ENCODE assay signal across 14 mouse cellular contexts in genomic region chr13:100524896-100525295, GRCm38 (mm10). TPM values are rescaled to one million over a fixed set of nuclear protein-coding genes. Genes with fewer than 3 reads are reported as not detected.
"Had no signal": no experiment of that assay in that cellular context is flagged by ENCODE, and none has a peak within 500 bp of the region (broad histone marks: within the 10 kb centered on the region; RNA-seq: fewer than 3 reads in every experiment).

No protein-coding gene starts in this region.

- DNase-seq: kidney, adult 2 months; kidney, postnatal 25 days; left cerebral cortex, postnatal 4 days; liver, embryonic 13.5 days; lung, adult 2 months; lung, postnatal 14 days; lung, postnatal 4 days; midbrain, embryonic 14.5 days; thymus, postnatal 25 days had no signal

- H3K36me3 ChIP-seq: limb, embryonic 12.5 days; limb, embryonic 15.5 days; liver, embryonic 13.5 days had no signal

- H3K27me3 ChIP-seq: limb, embryonic 12.5 days; limb, embryonic 15.5 days; liver, embryonic 13.5 days had no signal

- H3K4me1 ChIP-seq: limb, embryonic 15.5 days had no signal

- H3K27ac ChIP-seq: kidney, postnatal 0 days; limb, embryonic 12.5 days; limb, embryonic 15.5 days; liver, embryonic 13.5 days had no signal

- H3K4me2 ChIP-seq: limb, embryonic 12.5 days; limb, embryonic 15.5 days; liver, embryonic 13.5 days; midbrain, embryonic 11.5 days had no signal

- H3K9me3 ChIP-seq: limb, embryonic 15.5 days; liver, embryonic 13.5 days had no signal

- H3K4me3 ChIP-seq: limb, embryonic 12.5 days; limb, embryonic 15.5 days; liver, embryonic 13.5 days had no signal

- H3K9ac ChIP-seq: limb, embryonic 12.5 days; limb, embryonic 15.5 days; liver, embryonic 13.5 days had no signal

RNA-seq across cellular contexts. Expression of gene Ocln, which starts 27.6 kb away (rescaled TPM):
- total RNA-seq: megakaryocyte-erythroid progenitor cell, adult 5-6 weeks had no signal
